Mouse (Mus musculus) heart, embryonic 10.5 days (tissue): ENCODE results near the gene Zfp651. TPM values are rescaled to one million over a fixed set of nuclear protein-coding genes. Genes with fewer than 3 reads are reported as not detected.

Source experiments
- DNase-seq: peaks from one replicate; pipeline ENCODE4 v3.0.0-alpha.2; 2017; ENCODE audit warnings: low spot score
- H3K27ac ChIP-seq: fragments of 300-500 bp; sonication (generic); 2 replicates; pipeline ENCODE4 v1.5.1; 2016; ENCODE audit warnings: mild to moderate bottlenecking
- H3K27me3 ChIP-seq: fragments of 300-500 bp; sonication (generic); 2 replicates; pipeline ENCODE4 v1.6.1; 2016; ENCODE audit warnings: mild to moderate bottlenecking; ENCODE audit not compliant: poor library complexity, insufficient read depth, severe bottlenecking
- H3K36me3 ChIP-seq: fragments of 300-500 bp; sonication (generic); 2 replicates; pipeline ENCODE4 v1.6.1; 2016; ENCODE audit warnings: mild to moderate bottlenecking, moderate library complexity
- H3K4me1 ChIP-seq: fragments of 300-500 bp; sonication (generic); 2 replicates; pipeline ENCODE4 v1.6.1; 2016; ENCODE audit warnings: mild to moderate bottlenecking
- H3K4me3 ChIP-seq: fragments of 300-500 bp; sonication (generic); 2 replicates; pipeline ENCODE4 v1.5.1; 2016; ENCODE audit warnings: mild to moderate bottlenecking, moderate library complexity
- H3K9me3 ChIP-seq: fragments of 300-500 bp; sonication (generic); 2 replicates; pipeline ENCODE4 v1.6.1; 2016; ENCODE audit warnings: mild to moderate bottlenecking, moderate library complexity
- WGBS: fragments of 180-500 bp; shearing (Covaris S2); methylation state at CpG from one replicate; pipeline ENCODE4 v1.1.7; 2016; 5-methylcytosine and 5-hydroxymethylcytosine counted together
- polyA plus RNA-seq: library from polyadenylated mRNA; unstranded; fragments of >200 nt; fragmentation: Nextera tagmentation; extraction: Ambion mirVana; gene quantifications from 2 replicates; pipeline ENCODE4 v1.2.1, GENCODE M21; 2016

Gene Zfp651
- polyA plus RNA-seq, 1 experiment from 2014 or later, result 6.3 TPM

GRCm38 (mm10) chr9:121802747-121803146 is 43.6 kb downstream of the Zfp651 start:
- DNase-seq, result no peak
- H3K9me3 ChIP-seq, result no peaks in the 10 kb centered on the region
- 45% methylated on average over 7 of the region's 7 CpGs for WGBS
- H3K27ac ChIP-seq, result no peak overlapping the region
- peaks cover 23% of the 10 kb centered on the region for H3K27me3 ChIP-seq
- no peaks in the 10 kb centered on the region for H3K36me3 ChIP-seq
- no peak overlapping the region for H3K4me3 ChIP-seq
- H3K4me1 ChIP-seq, result peaks cover 33% of the 10 kb centered on the region

GRCm38 (mm10) chr9:121807546-121807945 is 48.4 kb downstream of the Zfp651 start:
- WGBS, result 57% methylated on average over 1 of the region's 1 CpGs
- peaks cover 45% of the 10 kb centered on the region for H3K4me1 ChIP-seq
- DNase-seq, result no peak
- H3K9me3 ChIP-seq, result no peaks in the 10 kb centered on the region
- no peak overlapping the region for H3K4me3 ChIP-seq
- no peaks in the 10 kb centered on the region for H3K36me3 ChIP-seq
- H3K27me3 ChIP-seq, result peaks cover 8% of the 10 kb centered on the region; the same call in 1 of the 2 replicates
- H3K27ac ChIP-seq, result no peak overlapping the region

GRCm38 (mm10) chr9:121807947-121808346 is 48.8 kb downstream of the Zfp651 start:
- Histone ChIP-seq H3K27ac (no peak overlapping the region), H3K27me3 (peaks cover 11% of the 10 kb centered on the region; the same call in 1 of the 2 replicates), H3K9me3 (no peaks in the 10 kb centered on the region), H3K36me3 (no peaks in the 10 kb centered on the region), H3K4me3 (no peak overlapping the region), H3K4me1 (peaks cover 41% of the 10 kb centered on the region)
- DNase-seq, result no peak
- 59% methylated on average over 7 of the region's 7 CpGs for WGBS

GRCm38 (mm10) chr9:121808511-121808910 is 49.4 kb downstream of the Zfp651 start:
- Histone ChIP-seq H3K27ac (no peak overlapping the region), H3K27me3 (peaks cover 16% of the 10 kb centered on the region; the same call in 1 of the 2 replicates), H3K4me3 (no peak overlapping the region), H3K9me3 (no peaks in the 10 kb centered on the region), H3K36me3 (no peaks in the 10 kb centered on the region), H3K4me1 (peaks cover 36% of the 10 kb centered on the region)
- DNase-seq, result no peak
- 58% methylated on average over 3 of the region's 3 CpGs for WGBS

- Histone ChIP-seq H3K27ac (no peak overlapping the region), H3K4me3 (no peak overlapping the region), H3K9me3 (no peaks in the 10 kb centered on the region), H3K4me1 (peaks cover 36% of the 10 kb centered on the region), H3K36me3 (no peaks in the 10 kb centered on the region), H3K27me3 (peaks cover 19% of the 10 kb centered on the region; the same call in 1 of the 2 replicates)
- 40% methylated on average over 15 of the region's 15 CpGs for WGBS
- no peak for DNase-seq
These were observed 51.1 kb downstream of the Zfp651 start for GRCm38 (mm10) chr9:121810081-121810821.

GRCm38 (mm10) chr9:121815183-121815582 is 56.1 kb downstream of the Zfp651 start:
- WGBS, result 19% methylated on average over 6 of the region's 6 CpGs
- Histone ChIP-seq H3K27ac (no peak overlapping the region), H3K27me3 (peaks cover 24% of the 10 kb centered on the region; the same call in 1 of the 2 replicates), H3K9me3 (no peaks in the 10 kb centered on the region), H3K4me1 (peaks cover 24% of the 10 kb centered on the region), H3K4me3 (no peak overlapping the region), H3K36me3 (no peaks in the 10 kb centered on the region)
- DNase-seq, result no peak

- H3K27me3 ChIP-seq, result peaks cover 8% of the 10 kb centered on the region; the same call in 1 of the 2 replicates
- no peak overlapping the region for H3K27ac ChIP-seq
- DNase-seq, result no peak
- WGBS, result 80% methylated on average over 9 of the region's 9 CpGs
- no peaks in the 10 kb centered on the region for H3K36me3 ChIP-seq
- no peaks in the 10 kb centered on the region for H3K9me3 ChIP-seq
- no peak overlapping the region for H3K4me3 ChIP-seq
- peaks cover 25% of the 10 kb centered on the region for H3K4me1 ChIP-seq
These were observed 60.1 kb downstream of the Zfp651 start for GRCm38 (mm10) chr9:121819073-121819770.

GRCm38 (mm10) chr9:121819771-121820471 is 60.8 kb downstream of the Zfp651 start:
- 53% methylated on average over 7 of the region's 7 CpGs for WGBS
- DNase-seq, result no peak
- Histone ChIP-seq H3K27ac (no peak overlapping the region), H3K36me3 (no peaks in the 10 kb centered on the region), H3K4me3 (no peak overlapping the region), H3K9me3 (no peaks in the 10 kb centered on the region), H3K4me1 (peaks cover 23% of the 10 kb centered on the region), H3K27me3 (peaks cover 12% of the 10 kb centered on the region; the same call in 1 of the 2 replicates)

GRCm38 (mm10) chr9:121820765-121821164 is 61.6 kb downstream of the Zfp651 start:
- no peaks in the 10 kb centered on the region for H3K9me3 ChIP-seq
- 73% methylated on average over 5 of the region's 5 CpGs for WGBS
- no peak overlapping the region for H3K27ac ChIP-seq
- H3K4me1 ChIP-seq, result peaks cover 15% of the 10 kb centered on the region
- no peak for DNase-seq
- H3K4me3 ChIP-seq, result no peak overlapping the region
- H3K27me3 ChIP-seq, result peaks cover 13% of the 10 kb centered on the region; the same call in 1 of the 2 replicates
- H3K36me3 ChIP-seq, result no peaks in the 10 kb centered on the region

Other genes with a start within 250 kb of the Zfp651 start
- not detected in 2 replicates for gene Lyzl4, start 117.2 kb upstream of the Zfp651 start, polyA plus RNA-seq
- 0.30 and 0.63 TPM in 2 replicates for gene Vipr1, start 116.6 kb upstream of the Zfp651 start, polyA plus RNA-seq
- gene Sec22c, start 53.8 kb upstream of the Zfp651 start, polyA plus RNA-seq, result 7.0 and 8.8 TPM in 2 replicates
- 115 and 138 TPM in 2 replicates for gene Ss18l2, start 49.0 kb upstream of the Zfp651 start, polyA plus RNA-seq
- 48.7 and 49.8 TPM in 2 replicates for gene Nktr, start 40.2 kb upstream of the Zfp651 start, polyA plus RNA-seq
- gene Klhl40, start 18.3 kb downstream of the Zfp651 start, polyA plus RNA-seq, result 0.36 and 0.38 TPM in 2 replicates
- gene Hhatl, start 33.2 kb downstream of the Zfp651 start, polyA plus RNA-seq, result 0.84 and 2.0 TPM in 2 replicates
- 0.21 and 0.28 TPM in 2 replicates for gene Ccdc13, start 80.1 kb downstream of the Zfp651 start, polyA plus RNA-seq
- gene Higd1a, start 99.0 kb downstream of the Zfp651 start, polyA plus RNA-seq, result 254 and 270 TPM in 2 replicates
- 0.31 TPM in 1 of 2 replicates, not detected in the other for gene Ackr2, start 139.0 kb downstream of the Zfp651 start, polyA plus RNA-seq
- not detected in 2 replicates for gene Cyp8b1, start 157.0 kb downstream of the Zfp651 start, polyA plus RNA-seq
- 0.42 and 0.72 TPM in 2 replicates for gene Fam198a, start 191.7 kb downstream of the Zfp651 start, polyA plus RNA-seq
- gene Pomgnt2, start 237.8 kb downstream of the Zfp651 start, polyA plus RNA-seq, result 12.9 and 16.2 TPM in 2 replicates